Mouse (Mus musculus) adrenal gland, postnatal 36 days (tissue): Measurements from ENCODE around the gene Yy2. TPM values are rescaled to one million over a fixed set of nuclear protein-coding genes. Genes with fewer than 3 reads are reported as not detected.

Experiments used
- DNase-seq, 2 experiments: peaks; one replicate each; pipeline ENCODE4 v3.0.0; 2021; ENCODE audit warnings: mixed read lengths in 1 of 2
- long read RNA-seq, 2 experiments: library from polyadenylated mRNA; stranded (forward); transcript quantifications; one replicate each; pipeline ENCODE4 v2.0.0; 2021; ENCODE audit warnings: borderline sequencing depth in 2 of 2
- total RNA-seq, 2 experiments: library from RNA; stranded (reverse); gene quantifications; 2 replicates each; pipeline ENCODE4 v1.2.3; 2021

Yy2 gene
- 1 to 10 TPM; 1.2 to 1.5 TPM for total RNA-seq
- long read RNA-seq, experiment 1, result 0 reads
- long read RNA-seq, experiment 2, result 0 reads

- DNase-seq, result no peak
These were observed at the start of gene Yy2 for GRCm38 (mm10) chrX:157568840-157569239. Gene Yy2 (minus strand): TSS chrX:157568985.

- peak; percentile 27 to 43 for DNase-seq
These were observed 44.1 kb upstream of the Yy2 start for GRCm38 (mm10) chrX:157612894-157613293.

DNA sequence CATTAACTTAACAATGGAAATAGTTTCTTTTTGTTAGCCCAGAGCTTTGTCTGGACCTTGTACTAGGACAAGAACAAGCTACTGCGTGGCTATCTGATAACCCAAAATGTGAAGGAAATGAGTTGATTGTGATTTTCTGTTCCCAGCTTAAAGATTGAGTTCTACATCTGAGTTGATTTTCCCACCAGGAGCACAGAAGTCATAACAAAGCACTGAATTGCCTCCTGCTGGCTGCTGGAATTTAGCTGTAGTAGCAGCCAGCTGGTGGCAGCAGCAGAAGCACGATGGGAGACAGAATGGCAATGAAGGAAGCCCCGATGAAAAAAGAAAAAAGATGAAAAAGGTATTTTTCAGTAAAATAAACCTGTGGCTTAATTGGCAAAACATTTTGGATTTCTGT is 32.7 kb upstream of the Yy2 start:
- DNase-seq, result peak in 1 of 2 experiments; percentile 16

- peak; percentile 67 to 69 for DNase-seq
These were observed 29.6 kb upstream of the Yy2 start, which contains the start of gene Mbtps2 for GRCm38 (mm10) chrX:157598186-157598996. Gene Mbtps2 (minus strand): TSS chrX:157598715.

GRCm38 (mm10) chrX:157597585-157598185 is 28.9 kb upstream of the Yy2 start:
- DNase-seq, result no peak

DNA sequence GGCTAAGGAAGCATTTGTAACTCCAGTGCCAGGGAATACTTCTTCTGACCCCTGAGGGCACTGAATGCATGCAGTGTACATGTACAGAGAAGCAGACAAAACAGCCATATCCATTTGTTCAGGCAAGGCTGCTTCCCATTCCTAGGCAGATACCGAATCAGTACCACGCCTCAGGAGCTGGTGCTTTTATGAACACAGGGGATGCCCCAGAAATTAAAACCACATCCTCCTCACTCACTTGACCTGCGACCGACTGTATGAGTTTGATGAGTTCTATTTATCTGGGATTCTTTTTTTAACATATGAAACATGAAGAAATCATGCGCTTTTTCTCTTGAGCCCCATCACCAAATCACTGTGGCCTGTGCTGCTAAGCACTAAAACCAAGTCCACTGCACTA is 28.0 kb upstream of the Yy2 start:
- no peak for DNase-seq

- no peak for DNase-seq
These were observed 27.1 kb upstream of the Yy2 start for GRCm38 (mm10) chrX:157595927-157596326.

DNA sequence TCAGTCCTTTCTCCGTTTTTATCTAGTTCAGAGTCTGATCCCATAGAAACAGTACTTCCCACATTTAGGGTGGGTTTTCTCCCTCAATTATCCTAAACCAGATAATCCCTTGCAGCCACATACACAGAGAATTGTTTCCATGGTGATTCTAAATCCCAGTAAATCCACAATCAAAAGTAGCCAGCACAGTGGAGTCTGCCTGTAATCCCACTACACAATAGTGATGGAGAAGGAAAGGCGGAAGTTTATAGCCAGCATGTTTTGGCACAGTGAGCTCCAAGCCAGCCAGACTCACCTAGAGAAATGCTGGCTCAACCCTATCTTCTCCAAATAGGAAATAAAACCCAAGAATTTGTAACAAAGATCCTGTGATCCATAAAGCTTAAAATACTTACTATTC is 25.8 kb upstream of the Yy2 start:
- DNase-seq, result no peak

GRCm38 (mm10) chrX:157587001-157587400 is 18.2 kb upstream of the Yy2 start:
- DNase-seq, result no peak

- DNase-seq, result no peak
These were observed 17.6 kb upstream of the Yy2 start for GRCm38 (mm10) chrX:157586397-157586796.

GRCm38 (mm10) chrX:157579108-157579614 is 10.4 kb upstream of the Yy2 start:
- no peak for DNase-seq

GRCm38 (mm10) chrX:157574683-157575082 is 5.9 kb upstream of the Yy2 start:
- DNase-seq, result no peak

- peak; percentile 7 to 30 for DNase-seq
These were observed 5.0 kb downstream of the Yy2 start for GRCm38 (mm10) chrX:157563794-157564193.

- peak in 1 of 2 experiments; percentile 1 for DNase-seq
These were observed 21.7 kb downstream of the Yy2 start for GRCm38 (mm10) chrX:157547082-157547481.

Other genes starting within 250 kb of the Yy2 start
- under 1 TPM; 0.13 to 0.20 TPM for gene Phex, start 153.7 kb downstream of the Yy2 start, total RNA-seq
- 10 to 100 TPM; 13.1 to 14.3 TPM for gene Sms, start 76.7 kb downstream of the Yy2 start, total RNA-seq
- gene Mbtps2, start 29.7 kb upstream of the Yy2 start, total RNA-seq, result 10 to 100 TPM; 22.7 to 26.8 TPM
- gene Smpx, start 129.9 kb upstream of the Yy2 start, total RNA-seq, result 10 to 100 TPM; 23.4 to 34.4 TPM
- gene Klhl34, start 249.4 kb upstream of the Yy2 start, total RNA-seq, result not detected